Mouse (Mus musculus): ENCODE data around the gene Irx1.

The Irx1 gene

DNA sequence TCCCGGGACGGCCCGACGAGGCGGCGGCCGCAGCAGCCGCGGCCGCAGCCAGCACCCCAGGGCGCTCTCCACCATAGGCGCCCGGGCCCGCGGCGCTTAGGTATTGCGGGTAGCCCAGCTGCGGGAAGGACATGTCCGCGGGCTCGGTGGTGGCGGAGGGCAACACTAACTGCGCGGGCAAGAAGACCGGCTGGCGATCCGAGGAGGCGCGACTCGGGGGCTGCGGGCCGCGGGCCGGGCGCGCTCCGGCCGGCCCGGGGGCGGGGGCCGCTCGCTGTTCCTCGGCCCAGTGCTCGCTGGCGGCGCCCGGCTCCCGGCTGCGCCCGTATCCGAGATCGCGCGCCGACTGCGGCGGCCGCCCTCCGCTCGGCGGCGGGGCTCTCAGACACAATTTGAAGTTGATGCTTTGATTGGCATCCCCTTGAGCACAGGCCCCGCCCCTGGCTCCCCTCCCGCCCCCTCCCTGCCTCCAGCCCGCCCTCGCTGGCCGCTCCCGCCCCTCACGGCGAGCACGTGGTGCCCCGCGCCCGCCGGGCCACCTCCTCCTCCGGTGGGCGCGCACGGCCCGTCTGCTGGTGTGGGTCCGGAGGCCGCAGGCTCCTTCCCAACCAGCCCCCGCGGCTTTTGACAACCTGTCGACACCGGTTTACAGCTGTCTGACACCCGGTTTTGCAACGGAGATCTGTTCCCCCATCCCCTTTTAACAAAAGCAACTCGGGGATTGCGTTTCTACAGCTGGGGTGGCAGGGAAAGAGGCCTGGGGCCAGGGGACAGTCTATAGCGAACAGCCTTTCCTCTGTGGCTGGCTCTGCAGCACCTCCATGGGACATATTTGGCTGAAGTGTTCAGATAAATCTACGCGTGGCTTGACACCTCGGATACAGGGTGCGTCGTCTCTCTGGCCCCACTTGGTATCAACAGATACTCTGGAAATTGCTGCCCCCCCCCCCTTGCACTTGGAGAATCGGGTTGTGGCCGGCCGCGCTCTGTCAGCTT, at the start of gene Irx1:
Gene Irx1 (minus strand): TSS at position 368 of the 996 bp plus-strand sequence.
- no peak for DNase-seq

DNA sequence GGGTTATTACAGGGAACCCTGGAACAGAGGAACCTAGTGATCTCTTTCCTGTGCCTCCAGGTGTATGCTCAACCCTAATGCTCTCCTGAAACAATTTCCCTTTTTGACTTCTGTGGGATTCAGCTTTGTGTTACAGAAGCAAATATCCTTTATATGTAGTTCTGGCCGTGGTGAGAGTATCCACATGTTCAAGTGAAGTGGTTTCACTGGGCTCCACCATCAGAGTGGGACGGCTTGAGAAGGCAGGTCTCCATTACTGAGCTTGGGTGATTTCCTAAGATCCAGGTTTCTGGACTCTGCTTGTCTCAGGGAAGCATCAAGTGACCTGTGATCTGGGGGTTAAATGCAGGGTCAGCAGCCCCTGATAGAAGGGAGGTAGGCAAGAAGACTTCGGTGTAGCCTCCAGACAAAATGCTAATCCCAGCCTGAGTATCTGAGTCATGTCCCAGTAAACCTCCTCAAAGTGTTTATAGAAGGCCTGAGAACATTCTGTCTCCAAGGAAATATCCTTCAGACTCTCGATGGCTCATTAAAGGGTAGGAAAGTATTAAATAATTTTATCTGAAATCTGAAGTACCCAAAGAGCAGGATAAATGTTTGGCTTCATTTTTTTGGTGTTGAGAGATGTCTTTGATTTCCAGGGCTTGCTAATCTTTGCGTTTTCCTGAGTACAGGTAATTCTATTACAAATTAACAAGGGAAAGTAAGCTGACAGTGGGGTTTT, 16.6 kb upstream of the Irx1 start:
- DNase-seq, result no peak

DNA sequence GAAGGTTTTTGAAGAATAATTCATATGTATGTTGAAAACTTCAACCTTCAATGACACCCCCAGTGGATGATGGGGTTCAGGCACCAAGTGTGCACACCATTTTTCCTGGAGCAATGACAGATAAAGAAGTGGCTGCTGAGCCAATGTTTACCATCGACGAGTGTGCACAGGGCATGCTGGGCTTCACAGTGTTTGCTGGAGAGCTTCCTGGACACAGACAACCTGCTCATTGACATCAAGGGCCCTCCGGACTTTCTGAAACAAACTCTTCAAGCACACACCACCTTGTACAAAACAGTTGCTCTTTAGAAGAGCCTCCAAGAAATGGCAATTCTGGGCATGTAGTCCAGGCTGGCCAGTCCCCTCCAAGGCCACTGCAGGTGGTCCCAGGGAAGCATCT, 12.2 kb upstream of the Irx1 start:
- DNase-seq, result no peak

DNA sequence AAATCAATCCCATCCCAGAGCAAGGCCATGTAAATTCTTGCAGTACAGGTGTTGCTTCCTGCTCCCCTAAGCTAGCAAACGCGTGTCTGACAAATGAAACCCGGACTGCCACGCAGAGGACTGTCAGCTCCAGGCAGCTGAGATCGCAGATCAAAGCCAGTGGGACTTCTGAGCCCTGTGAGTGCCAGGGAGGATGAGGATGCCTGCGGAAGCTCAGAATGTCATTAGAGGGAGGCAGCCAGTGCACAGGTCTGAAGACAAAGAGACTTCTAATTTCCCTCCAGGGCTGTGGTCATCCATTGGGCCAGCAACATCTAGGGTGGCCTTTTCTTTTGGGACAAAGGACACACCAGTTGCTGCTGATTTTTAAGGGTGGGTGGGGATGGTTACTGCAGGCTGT, 4.8 kb upstream of the Irx1 start:
- DNase-seq, result no peak

DNA sequence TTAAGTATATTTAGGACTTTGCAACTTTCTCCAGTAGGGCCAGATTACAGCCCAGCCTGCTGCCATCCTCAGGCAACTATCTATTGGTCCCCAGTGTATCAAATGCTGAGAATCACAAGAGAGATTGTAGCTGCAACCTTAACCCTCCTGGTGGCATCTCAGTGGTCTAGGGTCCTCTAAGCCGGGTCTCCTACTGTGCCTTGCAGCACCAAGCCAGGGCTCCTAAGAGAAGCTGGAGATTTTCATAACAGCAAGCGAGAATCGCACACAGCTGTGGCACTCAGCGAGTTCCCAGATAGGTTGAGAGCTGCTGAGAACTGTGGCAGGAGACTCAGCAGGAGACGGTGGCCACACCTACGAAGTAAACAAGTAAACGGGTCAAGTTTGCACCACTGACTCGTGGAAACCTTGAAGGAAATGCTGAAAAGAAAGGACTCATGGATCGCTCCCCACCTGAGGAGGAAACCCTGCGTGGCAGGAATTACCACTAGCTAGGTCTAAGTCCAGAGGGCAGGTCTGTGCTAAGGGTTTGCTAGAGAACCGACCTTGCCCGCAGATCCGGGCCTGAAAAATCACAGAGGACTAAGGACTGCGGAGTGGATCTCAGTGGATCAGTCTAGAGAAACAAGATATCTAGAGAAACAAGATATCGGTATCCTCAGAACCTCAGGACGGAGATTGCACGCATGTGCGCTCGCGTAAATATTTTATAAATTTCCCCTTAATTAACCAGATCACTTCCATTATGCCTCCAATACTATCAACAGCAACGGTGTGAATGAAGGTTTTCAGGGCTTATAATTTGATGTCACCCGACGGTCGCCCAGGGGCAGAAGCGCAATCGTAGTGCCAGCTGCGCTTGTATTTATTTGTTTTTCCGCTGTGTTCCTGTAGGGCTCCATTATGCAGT, 4.1 kb upstream of the Irx1 start:
- no peak for DNase-seq

DNA sequence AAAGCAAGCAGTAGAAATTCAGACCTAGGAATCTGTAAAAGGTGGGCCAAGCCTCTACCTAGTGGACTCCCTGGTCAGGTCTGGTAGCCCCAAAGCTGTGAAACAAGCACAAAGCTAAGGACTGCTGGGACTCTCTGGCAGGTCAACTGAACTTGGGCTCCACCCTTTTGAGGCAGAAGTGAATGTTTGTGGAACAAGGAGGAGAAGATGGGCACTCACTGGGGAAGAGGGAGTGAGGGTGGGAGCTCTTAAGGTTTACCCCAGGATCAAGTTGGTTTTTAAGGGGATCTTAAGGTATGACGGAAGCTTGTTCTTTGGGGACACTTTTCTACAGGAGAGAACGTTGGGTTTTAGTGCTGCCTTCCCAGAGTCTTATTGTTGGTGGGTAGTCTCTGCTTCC, 3.1 kb upstream of the Irx1 start:
- no peak for DNase-seq

DNA sequence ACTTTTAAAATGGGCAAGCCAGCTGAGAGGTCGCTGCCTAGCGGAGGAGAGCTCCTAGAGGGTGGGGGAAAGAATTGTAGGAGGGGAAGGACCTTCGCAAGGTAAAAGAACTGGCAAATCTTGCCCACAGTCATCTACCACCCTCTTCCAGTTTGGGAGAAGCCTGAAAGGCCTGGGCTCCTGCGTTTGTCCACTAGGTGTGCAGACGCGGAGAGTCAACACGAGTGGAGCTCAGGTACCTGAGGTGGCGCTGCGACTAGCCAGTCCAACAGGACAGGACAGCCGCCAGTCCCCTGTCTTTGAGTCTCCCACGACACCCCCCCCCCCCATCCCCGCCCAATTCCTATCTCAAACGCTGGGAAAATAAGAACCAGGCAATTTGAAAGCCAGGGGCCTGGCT, 843 bp upstream of the Irx1 start:
- no peak for DNase-seq

DNA sequence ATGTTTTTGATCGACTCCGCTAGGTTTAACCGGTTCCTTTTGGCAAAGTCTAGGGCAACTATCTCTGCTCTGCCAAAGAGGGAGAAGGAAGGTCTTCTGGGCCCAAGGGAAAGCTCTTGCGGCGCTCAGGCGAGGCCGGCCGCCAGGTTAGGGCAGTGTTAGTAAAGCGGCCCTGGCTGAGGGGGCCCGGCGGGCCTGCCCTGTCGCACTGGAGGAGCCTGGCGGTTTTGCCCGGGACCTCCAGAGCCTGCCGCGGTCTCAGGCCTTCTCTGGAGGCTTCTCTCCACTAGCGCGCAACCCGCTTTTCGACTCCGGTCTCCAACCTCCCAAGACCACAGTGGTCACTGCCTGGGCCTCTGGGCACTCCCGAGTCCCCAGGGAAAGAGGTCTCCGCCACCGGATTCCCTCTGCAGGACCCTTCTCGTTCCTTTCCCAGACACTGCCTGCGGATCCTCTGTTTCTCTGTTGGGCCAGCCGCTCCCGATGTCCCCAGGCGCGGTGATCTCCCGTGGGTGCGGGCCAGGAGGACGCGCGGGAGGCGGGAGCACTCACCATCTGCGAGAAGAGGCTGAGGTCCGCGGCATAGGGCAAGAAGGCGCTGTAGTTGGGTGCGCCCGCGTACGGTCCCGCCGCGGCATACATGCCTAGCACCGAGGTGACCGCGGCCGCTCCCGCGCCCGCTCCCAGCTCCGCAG, 715 bp downstream of the Irx1 start:
- no peak for DNase-seq

DNA sequence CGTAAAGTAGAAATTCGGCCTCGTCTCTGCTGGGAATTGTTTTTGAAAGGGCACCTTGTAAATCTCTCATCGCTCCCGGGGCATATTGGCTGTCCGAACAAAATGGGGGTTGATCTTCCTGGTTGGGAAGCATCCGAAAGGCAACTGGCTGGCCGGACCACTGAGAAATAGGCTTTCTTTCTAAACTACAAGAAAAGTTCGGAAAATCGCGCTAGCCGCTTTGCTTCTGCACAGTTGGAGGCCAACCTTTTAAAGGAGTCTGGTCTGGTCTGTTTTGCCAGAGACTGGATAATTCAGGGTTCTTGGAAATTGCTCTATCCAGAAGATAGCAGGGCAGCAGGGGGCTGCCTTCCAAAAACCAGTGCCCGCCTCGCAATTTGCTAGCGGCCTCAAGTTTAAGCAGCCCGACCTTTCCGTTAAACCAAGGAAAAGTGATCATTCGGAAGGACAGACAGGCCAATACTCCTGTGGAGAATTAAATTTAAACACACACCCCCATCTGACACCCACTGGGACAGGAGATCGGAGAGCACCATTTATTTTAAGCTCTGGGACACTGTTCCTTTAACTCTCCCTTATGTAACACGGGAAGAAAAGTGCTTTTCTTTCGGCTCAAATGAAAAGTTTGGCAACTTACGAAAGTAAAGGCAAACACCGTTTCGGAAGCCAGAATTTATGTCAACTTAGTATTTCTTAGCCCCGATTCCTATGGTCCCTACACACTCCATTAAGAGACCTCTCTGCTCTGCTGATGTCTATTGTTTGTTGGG, 1.4 kb downstream of the Irx1 start:
- no peak for DNase-seq

DNA sequence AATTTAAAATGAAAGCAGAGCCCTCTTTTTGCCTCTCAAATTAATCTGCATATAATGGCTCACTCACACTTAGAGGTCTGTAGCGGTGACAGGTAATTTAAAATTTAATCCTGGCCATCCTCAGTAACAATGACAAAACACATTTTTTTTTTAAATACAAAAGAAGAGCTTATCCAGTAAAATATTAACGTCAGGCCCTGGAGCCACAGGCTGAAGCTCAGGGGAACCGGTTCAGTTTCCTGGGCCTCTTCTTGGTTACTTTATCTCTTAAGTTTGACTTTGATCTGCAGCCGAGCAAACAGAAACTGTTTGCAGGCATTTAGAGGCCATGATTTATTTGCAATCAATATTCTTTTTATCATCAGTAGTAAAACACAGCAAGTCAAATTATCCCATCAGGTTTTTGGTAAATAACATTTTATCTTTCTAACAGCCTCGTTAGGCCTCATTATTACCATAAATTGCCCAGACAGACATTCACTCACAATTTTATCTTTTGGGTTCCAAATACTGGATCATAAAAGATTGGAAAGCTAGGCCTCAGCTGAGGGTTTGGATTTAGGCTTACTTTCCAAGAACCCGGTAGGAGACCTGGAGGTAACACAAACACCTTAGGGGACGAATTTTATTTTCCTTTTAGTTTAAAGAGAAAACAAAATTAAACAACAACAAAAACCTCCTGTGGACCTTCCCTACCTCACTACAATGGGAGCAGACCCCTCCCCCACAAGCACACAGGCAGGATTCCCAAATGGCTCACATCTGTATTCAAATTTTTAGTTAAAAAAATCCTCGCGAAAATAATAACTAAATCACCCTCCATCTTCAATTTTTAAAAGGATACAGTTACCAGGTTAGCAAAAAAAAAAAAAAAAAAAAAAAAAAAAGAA, 2.4 kb downstream of the Irx1 start:
- DNase-seq, result no peak

DNA sequence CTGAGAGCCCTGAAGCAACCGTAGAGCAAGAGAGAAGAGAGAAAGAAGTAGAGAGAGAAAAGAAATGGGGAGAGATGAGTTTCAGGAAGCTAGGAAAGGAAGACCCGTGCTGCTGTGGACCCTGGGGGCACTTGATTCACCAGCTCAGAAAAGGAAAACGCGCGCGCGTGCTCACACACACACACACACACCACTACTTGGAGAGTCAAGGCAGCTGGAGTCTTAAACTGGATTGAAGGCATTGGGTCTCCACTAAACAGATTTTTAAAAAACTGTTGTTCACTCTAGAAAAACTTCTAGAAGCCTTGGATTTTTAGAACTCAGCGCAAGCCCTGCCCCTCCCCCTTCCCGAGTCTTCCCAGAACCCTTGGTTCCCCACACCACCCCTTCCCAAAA, 3.2 kb downstream of the Irx1 start:
- no peak for DNase-seq

DNA sequence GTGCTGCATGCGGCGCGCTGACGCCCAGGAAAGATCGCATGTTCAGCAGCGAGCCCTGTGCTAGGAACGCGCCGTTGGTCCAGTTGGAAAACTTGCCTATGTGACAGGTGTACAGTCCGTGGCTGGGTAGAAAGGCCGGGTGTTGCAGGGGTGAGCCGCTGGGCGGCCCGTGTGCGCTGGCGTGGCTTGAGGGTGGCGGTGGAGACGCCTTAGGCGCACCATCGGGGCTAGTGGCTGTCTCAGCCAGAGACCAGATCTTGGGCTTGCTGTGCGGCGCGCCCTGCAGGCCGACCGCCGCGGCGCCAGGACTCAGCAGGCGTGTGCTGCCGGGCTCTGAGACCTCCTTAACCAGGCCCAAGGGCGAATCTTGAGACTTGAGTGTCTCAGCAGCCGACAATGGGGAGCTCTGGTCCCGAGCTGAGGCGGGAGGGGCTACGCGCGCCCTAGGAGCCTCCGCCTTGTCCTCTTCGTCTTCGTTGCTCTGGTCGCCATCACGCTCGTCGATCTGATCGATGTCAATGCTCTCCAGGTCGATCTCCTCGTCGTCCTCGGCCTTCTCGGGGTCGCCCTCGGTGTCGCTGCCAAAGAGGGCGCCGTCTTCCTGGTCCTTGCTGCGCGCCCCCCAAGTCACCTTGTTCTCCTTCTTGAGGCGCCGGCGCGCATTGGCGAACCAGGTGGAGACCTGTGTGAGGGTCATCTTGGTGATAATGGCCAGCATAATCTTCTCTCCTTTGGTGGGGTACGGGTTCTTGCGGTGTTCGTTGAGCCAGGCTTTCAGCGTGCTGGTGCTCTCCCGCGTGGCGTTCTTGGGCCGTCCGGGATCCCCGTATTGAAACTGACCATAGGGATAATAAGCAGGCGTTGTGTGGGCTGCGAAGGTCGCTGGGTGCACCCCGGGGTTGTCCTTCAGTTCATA, 3.9 kb downstream of the Irx1 start:
- DNase-seq, result no peak

DNA sequence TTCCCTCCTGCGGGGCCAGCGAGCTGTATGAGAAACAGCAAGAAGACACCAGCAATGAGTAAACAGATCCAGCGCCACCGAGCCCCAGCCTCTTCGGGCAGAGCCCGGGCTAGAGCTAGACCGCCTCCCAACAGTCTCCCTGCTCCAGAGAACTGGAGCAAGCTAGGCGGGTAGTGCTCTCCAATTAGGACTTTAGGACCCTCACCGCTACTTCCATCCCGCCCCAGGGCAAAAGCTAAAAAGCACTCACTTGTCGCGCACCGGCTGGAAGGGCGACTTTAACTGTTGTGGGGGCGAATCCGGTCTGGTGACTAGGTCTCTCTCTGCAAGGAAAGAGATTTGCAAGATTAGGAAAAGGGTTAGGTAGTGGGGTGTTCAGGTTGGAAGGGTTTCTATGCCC, 4.9 kb downstream of the Irx1 start:
- no peak for DNase-seq

DNA sequence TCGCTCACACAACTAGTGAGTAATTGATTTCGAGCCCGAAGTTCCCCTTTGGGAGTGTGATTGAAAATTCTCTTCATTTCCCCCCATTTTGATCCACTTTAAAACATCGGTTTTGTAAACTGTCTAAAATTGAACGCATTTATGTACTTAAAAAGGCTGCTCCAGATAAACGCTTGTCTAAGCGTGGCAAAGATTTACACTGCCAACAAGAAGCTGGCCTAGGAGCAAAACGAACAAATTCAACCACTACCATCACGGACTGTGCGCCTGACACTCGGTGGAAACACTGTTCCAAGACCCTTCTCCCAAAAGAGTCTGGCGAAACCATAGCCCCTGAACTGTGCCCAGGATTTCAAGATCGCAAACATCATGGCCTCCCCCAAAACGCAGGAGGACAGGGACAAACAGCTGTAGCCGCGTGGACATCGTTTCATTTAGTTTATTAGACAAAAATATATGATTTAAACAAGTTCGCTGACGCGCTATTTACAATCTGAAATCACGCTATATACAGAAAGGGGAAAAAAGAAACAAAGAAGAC, 5.6 kb downstream of the Irx1 start:
- no peak for DNase-seq

DNA sequence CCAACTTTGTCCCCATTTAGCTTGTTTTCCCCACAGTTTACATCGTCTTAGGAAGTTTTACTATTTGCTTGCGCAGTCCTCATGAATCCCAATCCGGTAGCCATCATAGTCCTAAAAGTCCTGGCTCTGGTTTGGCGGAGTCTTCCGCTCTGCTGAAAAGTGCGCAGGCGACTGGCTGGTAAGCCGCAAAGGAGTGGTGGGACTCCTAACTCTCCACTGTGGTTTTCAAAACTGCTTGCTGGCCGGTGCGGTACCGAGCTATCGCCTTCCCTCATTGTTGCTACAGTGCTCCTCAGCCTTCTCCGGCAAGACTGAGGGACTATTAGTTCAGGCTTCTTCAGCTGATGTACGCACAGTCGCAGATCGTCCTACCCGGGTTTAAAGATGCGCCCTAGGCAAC, 6.4 kb downstream of the Irx1 start:
- DNase-seq, result no peak

DNA sequence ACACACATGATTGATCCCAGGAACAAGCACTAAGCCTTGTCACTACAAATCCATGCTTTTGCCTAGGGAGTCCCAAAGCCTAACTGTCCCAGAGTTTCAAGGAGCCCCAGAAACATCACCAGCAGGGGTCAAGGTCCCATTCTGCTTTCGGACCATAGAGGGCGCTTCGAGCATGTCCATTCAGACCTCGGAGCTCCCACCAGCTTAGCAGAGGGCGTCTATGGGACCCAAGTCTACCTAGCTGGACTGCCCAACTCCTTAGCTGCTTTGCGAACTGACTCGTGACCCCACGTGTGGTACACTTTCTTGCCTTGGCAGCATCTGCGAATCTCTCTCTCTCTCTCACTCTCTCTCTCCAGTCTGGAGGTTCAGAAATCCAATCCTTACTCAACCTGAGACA, 7.0 kb downstream of the Irx1 start:
- DNase-seq, result no peak

DNA sequence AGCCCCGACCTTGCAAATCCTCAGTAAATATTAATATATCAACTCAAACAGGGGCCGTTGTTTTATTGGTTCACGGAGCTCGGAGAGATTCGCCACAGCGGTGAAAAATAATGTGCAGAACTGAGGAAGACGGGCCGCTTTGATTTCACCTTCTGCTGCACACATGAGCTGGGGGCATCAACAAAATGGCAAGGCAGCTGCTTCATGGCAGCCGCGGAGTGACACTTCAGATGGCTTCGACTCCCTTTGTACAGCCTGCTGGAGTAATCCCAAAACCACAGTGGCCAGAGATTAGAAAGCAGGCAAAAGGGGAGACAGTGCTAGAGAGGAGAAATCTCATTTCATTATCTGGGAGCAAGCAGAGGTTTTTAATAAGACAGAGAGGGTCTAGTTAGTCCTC, 11.6 kb downstream of the Irx1 start:
- DNase-seq, result no peak

DNA sequence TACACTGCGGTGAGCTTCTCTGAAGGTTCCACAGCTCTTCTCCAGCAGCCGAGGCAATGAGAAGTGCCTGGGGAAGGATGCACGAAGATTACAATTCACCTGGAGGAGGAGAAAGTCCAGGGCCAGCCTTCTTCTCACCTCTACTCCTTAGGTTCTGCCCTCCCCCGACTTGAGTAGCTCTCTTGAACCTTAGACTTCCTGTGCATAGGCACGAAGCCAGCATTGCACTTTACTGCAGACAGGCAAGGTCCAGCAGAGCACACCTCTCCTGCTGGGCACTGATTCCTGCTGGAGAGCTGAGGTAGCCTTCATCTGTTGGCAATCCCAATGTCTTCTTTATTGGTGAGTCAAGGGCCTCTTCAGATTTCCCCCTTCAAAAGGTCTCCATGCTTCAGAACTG, 13.7 kb downstream of the Irx1 start:
- no peak for DNase-seq

DNA sequence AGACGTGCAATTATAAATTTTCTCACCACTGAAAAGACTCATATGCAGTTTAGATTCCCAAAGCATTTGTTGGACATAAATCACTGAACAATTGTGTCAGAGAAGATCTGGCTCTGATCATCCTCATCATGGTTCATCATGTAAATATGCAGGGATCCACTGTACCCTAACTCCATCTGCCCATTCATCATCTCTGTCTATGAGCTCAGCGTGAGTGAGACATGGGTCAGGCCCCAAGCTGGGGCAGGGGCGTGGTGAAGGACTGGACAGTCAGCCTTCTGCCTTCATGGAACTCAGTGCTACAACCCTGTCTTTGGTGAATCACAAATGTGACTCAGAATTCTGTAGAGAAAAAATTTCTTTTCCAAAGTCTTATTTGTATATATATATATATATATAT, 53.2 kb downstream of the Irx1 start:
- no peak for DNase-seq
